Mouse (Mus musculus) neural tube, embryonic 11.5 days (tissue): ENCODE measurements at regions not wholly inside any gene's neighbourhood (a gene's known extent, or its start where the extent isn't known, plus 50 kb on each side); places are given as distances from the start of the nearest gene placed in this dataset.

Experiments used
- ATAC-seq: fragments of 200-750 bp; cut with Nextera tagmentation; 2 replicates; pipeline ENCODE4 v1.8.0; 2017; ENCODE audit warnings: moderate number of reproducible peaks, mild to moderate bottlenecking, moderate TSS enrichment, moderate library complexity; ENCODE audit not compliant: insufficient read depth, low FRiP score, low TSS enrichment
- DNase-seq: peaks from one replicate; pipeline ENCODE4 v3.0.0-alpha.2; 2015; ENCODE audit warnings: low spot score
- H3K27ac ChIP-seq: fragments of 300-500 bp; sonication (generic); 2 replicates; pipeline ENCODE4 v1.5.1; 2014; ENCODE audit warnings: low read depth, mild to moderate bottlenecking, low read length
- H3K27me3 ChIP-seq: fragments of 300-500 bp; sonication (generic); 2 replicates; pipeline ENCODE4 v1.6.1; 2014; ENCODE audit warnings: mild to moderate bottlenecking, low read length, mixed read lengths; ENCODE audit not compliant: control insufficient read depth, insufficient read depth
- H3K36me3 ChIP-seq: fragments of 300-500 bp; sonication (generic); 2 replicates; pipeline ENCODE4 v1.6.1; 2014; ENCODE audit warnings: mild to moderate bottlenecking, low read length, moderate library complexity, mixed read lengths; ENCODE audit not compliant: control insufficient read depth, insufficient read depth
- H3K4me1 ChIP-seq: fragments of 300-500 bp; sonication (generic); 2 replicates; pipeline ENCODE4 v1.6.1; 2014; ENCODE audit warnings: low read length, mixed read lengths; ENCODE audit not compliant: control insufficient read depth, insufficient read depth
- H3K4me2 ChIP-seq: fragments of 300-500 bp; sonication (generic); 2 replicates; pipeline ENCODE4 v1.6.1; 2014; ENCODE audit warnings: low read depth, mild to moderate bottlenecking, moderate library complexity
- H3K4me3 ChIP-seq: fragments of 300-500 bp; sonication (generic); 2 replicates; pipeline ENCODE4 v1.5.1; 2014; ENCODE audit warnings: low read depth, low read length
- H3K9ac ChIP-seq: fragments of 300-500 bp; sonication (generic); 2 replicates; pipeline ENCODE4 v1.6.1; 2014; ENCODE audit warnings: mild to moderate bottlenecking, low read length
- H3K9me3 ChIP-seq: fragments of 300-500 bp; sonication (generic); 2 replicates; pipeline ENCODE4 v1.6.1; 2016; ENCODE audit warnings: low read length; ENCODE audit not compliant: control insufficient read depth
- WGBS: fragments of 180-500 bp; shearing (Covaris S2); extraction: QIAGEN DNeasy Blood & Tissue Kit; methylation state at CpG from one replicate; pipeline ENCODE4 v1.1.7; 2014; 5-methylcytosine and 5-hydroxymethylcytosine counted together

- no peak for DNase-seq
These were observed 353.2 kb upstream of the Galntl6 start for GRCm38 (mm10) chr8:59265685-59266084.

DNA sequence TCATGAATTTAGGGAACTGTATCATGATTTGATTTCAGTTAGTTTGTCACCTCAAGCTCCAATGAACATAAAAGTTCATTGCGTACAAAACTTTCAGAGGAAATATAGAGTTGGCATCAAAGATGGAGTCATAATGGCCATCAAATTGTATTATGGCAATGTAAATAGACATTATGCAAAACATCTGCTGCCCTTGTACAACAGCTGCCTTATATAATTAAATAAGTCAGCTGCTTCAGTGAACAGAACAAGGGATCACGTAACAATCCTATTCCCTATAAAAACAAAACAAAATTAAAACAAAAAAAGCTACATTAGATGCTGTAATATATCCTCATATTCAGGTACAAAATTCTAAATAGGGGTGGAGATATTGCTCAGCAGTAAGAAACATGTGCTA, 320.4 kb upstream of the Galntl6 start:
- DNase-seq (no peak), ATAC-seq (no peak)
- Histone ChIP-seq H3K36me3 (no peaks in the 10 kb centered on the region), H3K9me3 (no peaks in the 10 kb centered on the region), H3K27ac (no peak overlapping the region), H3K27me3 (no peaks in the 10 kb centered on the region), H3K4me2 (no peak overlapping the region), H3K9ac (no peak overlapping the region), H3K4me1 (no peaks in the 10 kb centered on the region), H3K4me3 (no peak overlapping the region)
- 92% methylated on average over 2 of the region's 2 CpGs for WGBS

More at GRCm38 (mm10) chr8:59265685-59266084, 353.2 kb upstream of the Galntl6 start:
- no peak overlapping the region for H3K9ac ChIP-seq
- no peak for ATAC-seq
- H3K27ac ChIP-seq = no peak overlapping the region
- no peaks in the 10 kb centered on the region for H3K4me1 ChIP-seq
- H3K36me3 ChIP-seq = no peaks in the 10 kb centered on the region
- H3K4me3 ChIP-seq = no peak overlapping the region
- no peaks in the 10 kb centered on the region for H3K27me3 ChIP-seq
- H3K9me3 ChIP-seq = no peaks in the 10 kb centered on the region
- H3K4me2 ChIP-seq = no peak overlapping the region

- WGBS = 64% methylated on average over 3 of the region's 3 CpGs
These were observed 312.2 kb upstream of the Galntl6 start for GRCm38 (mm10) chr8:59224665-59225064.

GRCm38 (mm10) chr8:59174578-59175357, 262.3 kb upstream of the Galntl6 start:
- no peaks in the 10 kb centered on the region for H3K27me3 ChIP-seq
- no peaks in the 10 kb centered on the region for H3K9me3 ChIP-seq
- H3K4me3 ChIP-seq = no peak overlapping the region
- no peak for ATAC-seq
- H3K4me2 ChIP-seq = no peak overlapping the region
- H3K4me1 ChIP-seq = no peaks in the 10 kb centered on the region
- H3K9ac ChIP-seq = no peak overlapping the region
- H3K27ac ChIP-seq = no peak overlapping the region
- 60% methylated on average over 1 of the region's 1 CpGs for WGBS
- no peaks in the 10 kb centered on the region for H3K36me3 ChIP-seq
- no peak for DNase-seq

More at GRCm38 (mm10) chr8:59224665-59225064, 312.2 kb upstream of the Galntl6 start:
- H3K27ac ChIP-seq = no peak overlapping the region
- H3K36me3 ChIP-seq = no peaks in the 10 kb centered on the region
- no peaks in the 10 kb centered on the region for H3K9me3 ChIP-seq
- no peak overlapping the region for H3K9ac ChIP-seq
- no peaks in the 10 kb centered on the region for H3K27me3 ChIP-seq
- no peaks in the 10 kb centered on the region for H3K4me1 ChIP-seq
- H3K4me3 ChIP-seq = no peak overlapping the region
- DNase-seq = no peak
- H3K4me2 ChIP-seq = no peak overlapping the region
- ATAC-seq = no peak

GRCm38 (mm10) chr8:59130777-59131176, 218.3 kb upstream of the Galntl6 start:
- Histone ChIP-seq H3K4me2 (no peak overlapping the region), H3K27me3 (no peaks in the 10 kb centered on the region), H3K4me1 (no peaks in the 10 kb centered on the region), H3K27ac (no peak overlapping the region), H3K9ac (no peak overlapping the region), H3K9me3 (no peaks in the 10 kb centered on the region), H3K4me3 (no peak overlapping the region), H3K36me3 (no peaks in the 10 kb centered on the region)
- DNase-seq (no peak), ATAC-seq (no peak)
- WGBS = 83% methylated on average over 2 of the region's 2 CpGs

GRCm38 (mm10) chr8:59113221-59113620, 200.8 kb upstream of the Galntl6 start:
- DNase-seq = no peak
- Histone ChIP-seq H3K4me2 (no peak overlapping the region), H3K4me1 (no peaks in the 10 kb centered on the region), H3K27me3 (no peaks in the 10 kb centered on the region), H3K9ac (no peak overlapping the region), H3K4me3 (no peak overlapping the region), H3K9me3 (no peaks in the 10 kb centered on the region), H3K36me3 (no peaks in the 10 kb centered on the region), H3K27ac (no peak overlapping the region)
- WGBS = 77% methylated on average over 3 of the region's 3 CpGs
- no peak for ATAC-seq

- ATAC-seq = peak; percentile 64
- H3K27ac ChIP-seq = no peak overlapping the region
These were observed 178.9 kb upstream of the Galntl6 start for GRCm38 (mm10) chr8:59091274-59091856.

More at GRCm38 (mm10) chr8:59091274-59091856, 178.9 kb upstream of the Galntl6 start:
- Histone ChIP-seq H3K4me2 (no peak overlapping the region), H3K9ac (no peak overlapping the region), H3K36me3 (no peaks in the 10 kb centered on the region), H3K27me3 (no peaks in the 10 kb centered on the region), H3K4me1 (no peaks in the 10 kb centered on the region), H3K4me3 (no peak overlapping the region), H3K9me3 (no peaks in the 10 kb centered on the region)
- WGBS = 66% methylated on average over 4 of the region's 4 CpGs
- no peak for DNase-seq
